Comparison of ENCODE assay signal across 27 mouse cellular contexts in genomic region chr4:33957398-33957797, GRCm38 (mm10). TPM values are rescaled to one million over a fixed set of nuclear protein-coding genes. Genes with fewer than 3 reads are reported as not detected.
A peak's percentile ranks its signal among the peaks of the same experiment; 100 is the strongest.
DNase-seq lines count a peak whose midpoint lies in the region; ATAC-seq lines count a peak whose summit lies in the region.
"Had no signal": no experiment of that assay in that cellular context is flagged by ENCODE, and none has a peak within 500 bp of the region (broad histone marks: within the 10 kb centered on the region; RNA-seq: fewer than 3 reads in every experiment).

No protein-coding gene starts in this region.

- H3K9ac ChIP-seq in forebrain, embryonic 15.5 days (replicated peaks), result no peak overlapping the region
- H3K9ac ChIP-seq in forebrain, embryonic 14.5 days (ENCODE audit: low read length), result no peak overlapping the region
- no peak overlapping the region for H3K9ac ChIP-seq in heart, embryonic 12.5 days
- H3K9ac ChIP-seq: embryonic facial prominence, embryonic 12.5 days; forebrain, embryonic 12.5 days; forebrain, postnatal 0 days had no signal

- peak overlapping the region; percentile 41; the same call in 1 of the 2 replicates for H3K27ac ChIP-seq in forebrain, embryonic 15.5 days (replicated peaks)
- no peak overlapping the region for H3K27ac ChIP-seq in forebrain, embryonic 14.5 days (ENCODE audit: low read depth, low read length)
- H3K27ac ChIP-seq in heart, embryonic 12.5 days (ENCODE audit: poor library complexity, severe bottlenecking), result no peak overlapping the region
- H3K27ac ChIP-seq: embryonic facial prominence, embryonic 10.5 days; embryonic facial prominence, embryonic 12.5 days; forebrain, embryonic 12.5 days had no signal

- ATAC-seq in forebrain, embryonic 15.5 days (replicated peaks), result no peak
- no peak for ATAC-seq in forebrain, embryonic 14.5 days
- no peak for ATAC-seq in heart, embryonic 12.5 days (ENCODE audit: insufficient number of reproducible peaks, low FRiP score)
- ATAC-seq in common myeloid progenitor, adult 5-6 weeks (replicated peaks; ENCODE audit: low read depth, poor library complexity, severe bottlenecking), result peak; percentile 89
- peak; percentile 90 for ATAC-seq in megakaryocyte-erythroid progenitor cell, adult 5-6 weeks (replicated peaks; ENCODE audit: low FRiP score, low TSS enrichment, poor library complexity, severe bottlenecking)
- ATAC-seq: activated CD4-positive, CD25-positive, alpha-beta regulatory T cell, adult 4 months; CD4-positive, CD25-positive, alpha-beta regulatory T cell, adult 4 months; forebrain, postnatal 0 days; Patski had no signal

- H3K36me3 ChIP-seq in forebrain, embryonic 15.5 days, result no peaks in the 10 kb centered on the region
- no peaks in the 10 kb centered on the region for H3K36me3 ChIP-seq in forebrain, embryonic 14.5 days (ENCODE audit: control insufficient read depth, insufficient read depth, low read length)
- no peaks in the 10 kb centered on the region for H3K36me3 ChIP-seq in heart, embryonic 12.5 days
- H3K36me3 ChIP-seq: embryonic facial prominence, embryonic 10.5 days; embryonic facial prominence, embryonic 12.5 days; forebrain, embryonic 12.5 days; G1E had no signal

- no peak overlapping the region for H3K4me2 ChIP-seq in forebrain, embryonic 15.5 days (replicated peaks)
- H3K4me2 ChIP-seq in forebrain, embryonic 14.5 days (ENCODE audit: low read length), result no peak overlapping the region
- no peak overlapping the region for H3K4me2 ChIP-seq in heart, embryonic 12.5 days
- H3K4me2 ChIP-seq: embryonic facial prominence, embryonic 12.5 days; forebrain, embryonic 12.5 days had no signal

- 81% methylated on average over 3 of the region's 3 CpGs for WGBS in forebrain, embryonic 15.5 days
- WGBS in forebrain, embryonic 14.5 days, result 78% methylated on average over 3 of the region's 3 CpGs
- WGBS in heart, embryonic 12.5 days, result 57% methylated on average over 3 of the region's 3 CpGs

- H3K9me3 ChIP-seq in forebrain, embryonic 15.5 days, result no peaks in the 10 kb centered on the region
- H3K9me3 ChIP-seq in forebrain, embryonic 14.5 days (replicated peaks; ENCODE audit: control insufficient read depth, low read length), result no peaks in the 10 kb centered on the region
- H3K9me3 ChIP-seq in heart, embryonic 12.5 days (replicated peaks), result 0 out of 2 replicates have a peak, but pooled peaks cover 4% of the 10 kb centered on the region
- H3K9me3 ChIP-seq: embryonic facial prominence, embryonic 10.5 days; embryonic facial prominence, embryonic 12.5 days; G1E had no signal

- no peak for DNase-seq in forebrain, embryonic 14.5 days (ENCODE audit: low spot score)
- peak; percentile 61 for DNase-seq in heart, adult 11 months
- DNase-seq in adrenal gland, adult 18-20 months (ENCODE audit: low spot score in 2 of 2), result no peak
- no peak for DNase-seq in thymus, postnatal 14 days
- DNase-seq: adrenal gland, adult 2 months; adrenal gland, postnatal 10 days; adrenal gland, postnatal 25 days; B cell, adult 2 months; cerebellum, adult 11 months; cerebellum, adult 18-20 months; cerebellum, adult 8-10 months; cerebellum, adult 9-11 months; cerebellum, postnatal 14 days; cerebellum, postnatal 36 days; forebrain, postnatal 0 days had no signal

- H3K4me1 ChIP-seq in forebrain, embryonic 15.5 days, result no peaks in the 10 kb centered on the region
- H3K4me1 ChIP-seq in forebrain, embryonic 14.5 days (ENCODE audit: control insufficient read depth, insufficient read depth, low read length), result no peaks in the 10 kb centered on the region
- no peaks in the 10 kb centered on the region for H3K4me1 ChIP-seq in heart, embryonic 12.5 days (replicated peaks)
- H3K4me1 ChIP-seq: embryonic facial prominence, embryonic 12.5 days; forebrain, embryonic 12.5 days had no signal

- no peak overlapping the region for H3K4me3 ChIP-seq in forebrain, embryonic 15.5 days
- H3K4me3 ChIP-seq in forebrain, embryonic 14.5 days (ENCODE audit: low read depth, low read length), result no peak overlapping the region
- H3K4me3 ChIP-seq in heart, embryonic 12.5 days, result no peak overlapping the region
- H3K4me3 ChIP-seq: embryonic facial prominence, embryonic 10.5 days; embryonic facial prominence, embryonic 12.5 days; forebrain, embryonic 12.5 days had no signal

- no peaks in the 10 kb centered on the region for H3K27me3 ChIP-seq in forebrain, embryonic 15.5 days
- H3K27me3 ChIP-seq in forebrain, embryonic 14.5 days (replicated peaks; ENCODE audit: control insufficient read depth, insufficient read depth, low read length), result no peaks in the 10 kb centered on the region
- no peaks in the 10 kb centered on the region for H3K27me3 ChIP-seq in heart, embryonic 12.5 days (replicated peaks)
- H3K27me3 ChIP-seq: CH12.LX; embryonic facial prominence, embryonic 12.5 days; forebrain, embryonic 12.5 days had no signal

RNA-seq across cellular contexts. Expression of gene Cnr1, which starts 33.0 kb away (rescaled TPM):
- polyA plus RNA-seq in forebrain, embryonic 15.5 days (2015; fragmentation: Nextera tagmentation; extraction: Ambion mirVana), result 71.3 and 75.5 TPM in 2 replicates
- 81.5 and 83.9 TPM in 2 replicates for polyA plus RNA-seq in forebrain, embryonic 14.5 days (2014; fragmentation: Nextera tagmentation; extraction: Ambion mirVana)
- 0.43 and 0.62 TPM in 2 replicates for polyA plus RNA-seq in heart, embryonic 12.5 days (2016; fragmentation: Nextera tagmentation; extraction: Ambion mirVana)
- not detected in 2 replicates for total RNA-seq in common myeloid progenitor, adult 5-6 weeks (2017)
- not detected in 2 replicates for total RNA-seq in megakaryocyte-erythroid progenitor cell, adult 5-6 weeks (2014; fragmentation: Nextera tagmentation)
- total RNA-seq in megakaryocyte-erythroid progenitor cell, adult 5-6 weeks (2017), result 0.19 TPM in 1 of 2 replicates, not detected in the other
- 10 to 100 TPM; 11.4 to 24.5 TPM for total RNA-seq in adrenal gland, adult 18-20 months (2021)
- total RNA-seq: CH12.LX had no signal
- polyA plus RNA-seq: activated CD4-positive, CD25-positive, alpha-beta regulatory T cell, adult 4 months; CD4-positive, CD25-positive, alpha-beta regulatory T cell, adult 4 months; G1E; Patski had no signal

Comparison
In these comparisons a context has a peak if more than half of its experiments do, and no peak if none do; other contexts are left out.
1. ATAC-seq: peak in common myeloid progenitor, adult 5-6 weeks (single experiment) and megakaryocyte-erythroid progenitor cell, adult 5-6 weeks (single experiment); none in forebrain, embryonic 15.5 days (single experiment), forebrain, embryonic 14.5 days (single experiment) and heart, embryonic 12.5 days (single experiment).
2. RNA of gene Cnr1, which starts 33.0 kb away (total RNA-seq): 11.4 to 24.5 TPM in adrenal gland, adult 18-20 months; 0.19 TPM in megakaryocyte-erythroid progenitor cell, adult 5-6 weeks and not detected in common myeloid progenitor, adult 5-6 weeks; every median in the first group is over 10 times any median in the second.